Mouse (Mus musculus): Measurements from ENCODE around the gene Otud5.

- no peak for TF ChIP-seq ZNF384 (IDR thresholded peaks at IDR 0.05; ENCODE audit: low read depth, low read length)
- no peak for TF ChIP-seq ZC3H11A (IDR thresholded peaks at IDR 0.05; ENCODE audit: borderline replicate concordance, low read depth, low read length)
- TF ChIP-seq HCFC1 (IDR thresholded peaks at IDR 0.05; ENCODE audit: borderline replicate concordance, insufficient read depth, low read length) = no peak
Observed at GRCm38 (mm10) chrX:7854578-7854977, 13.4 kb downstream of the Otud5 start.
